9 mouse cellular contexts compared by ENCODE assay signal in genomic region chr5:140889539-140889938, GRCm38 (mm10). TPM values are rescaled to one million over a fixed set of nuclear protein-coding genes. Genes with fewer than 3 reads are reported as not detected.
A peak's percentile ranks its signal among the peaks of the same experiment; 100 is the strongest.
DNase-seq lines count a peak whose midpoint lies in the region; ATAC-seq and TF ChIP-seq lines count a peak whose summit lies in the region.
"Had no signal": no experiment of that assay in that cellular context is flagged by ENCODE, and none has a peak within 500 bp of the region (broad histone marks: within the 10 kb centered on the region; RNA-seq: fewer than 3 reads in every experiment).

No protein-coding gene starts in this region.

- no peak overlapping the region for H3K4me2 ChIP-seq in embryonic facial prominence, embryonic 15.5 days (replicated peaks)
- H3K4me2 ChIP-seq: hindbrain, embryonic 15.5 days had no signal

- H3K36me3 ChIP-seq in embryonic facial prominence, embryonic 15.5 days, result no peaks in the 10 kb centered on the region
- H3K36me3 ChIP-seq in thymus, adult 2 months (ENCODE audit: control insufficient read depth, insufficient read depth, low read length), result peaks cover 11% of the 10 kb centered on the region
- H3K36me3 ChIP-seq: hindbrain, embryonic 15.5 days had no signal

- no peak overlapping the region for H3K27ac ChIP-seq in embryonic facial prominence, embryonic 15.5 days (replicated peaks)
- peak overlapping the region; percentile 45; the same call in 1 of the 2 replicates for H3K27ac ChIP-seq in thymus, adult 2 months (ENCODE audit: control insufficient read depth, insufficient read depth, low read length)
- H3K27ac ChIP-seq: hindbrain, embryonic 15.5 days had no signal

- no peak for TF ChIP-seq POLR2A in thymus, adult 2 months (IDR thresholded peaks at IDR 0.05; ENCODE audit: control insufficient read depth, extremely low read depth, insufficient read depth, low read length, poor library complexity)

- DNase-seq in cerebellum, postnatal 14 days, result peak; percentile 38 to 68
- DNase-seq in ovary, postnatal 36 days (ENCODE audit: low spot score), result peak; percentile 55
- no peak for DNase-seq in ovary, postnatal 10 days (ENCODE audit: low spot score)
- peak; percentile 48 to 79 for DNase-seq in kidney, postnatal 36 days
- peak; percentile 72 for DNase-seq in thymus, adult 2 months

- H3K9me3 ChIP-seq in embryonic facial prominence, embryonic 15.5 days (replicated peaks), result no peaks in the 10 kb centered on the region
- H3K9me3 ChIP-seq: hindbrain, embryonic 15.5 days had no signal

- no peaks in the 10 kb centered on the region for H3K27me3 ChIP-seq in embryonic facial prominence, embryonic 15.5 days
- H3K27me3 ChIP-seq in thymus, adult 2 months (ENCODE audit: control insufficient read depth, insufficient read depth, low read length), result no peaks in the 10 kb centered on the region
- H3K27me3 ChIP-seq: hindbrain, embryonic 15.5 days had no signal

- no peak overlapping the region for H3K4me3 ChIP-seq in embryonic facial prominence, embryonic 15.5 days (replicated peaks)
- H3K4me3 ChIP-seq in thymus, adult 2 months (ENCODE audit: control insufficient read depth, insufficient read depth, low read length), result no peak overlapping the region
- H3K4me3 ChIP-seq: hindbrain, embryonic 15.5 days had no signal

- TF ChIP-seq CTCF in thymus, adult 2 months (IDR thresholded peaks at IDR 0.05; ENCODE audit: borderline replicate concordance, control insufficient read depth, extremely low read depth, insufficient read depth, low read length, poor library complexity), result peak; percentile 70; the same call in 1 of the 2 replicates

- WGBS in embryonic facial prominence, embryonic 15.5 days, result 43% methylated on average over 8 of the region's 8 CpGs
- 47% methylated on average over 8 of the region's 8 CpGs for WGBS in thymus, adult 2 months

- H3K9ac ChIP-seq in embryonic facial prominence, embryonic 15.5 days, result no peak overlapping the region
- H3K9ac ChIP-seq: hindbrain, embryonic 15.5 days had no signal

- ATAC-seq in cerebellum, adult (ENCODE audit: insufficient number of reproducible peaks, low FRiP score, low TSS enrichment), result no peak
- peak; percentile 45 for ATAC-seq in embryonic facial prominence, embryonic 15.5 days (ENCODE audit: insufficient number of reproducible peaks, low FRiP score, low TSS enrichment, low read depth)
- ATAC-seq in megakaryocyte-erythroid progenitor cell, adult 5-6 weeks (replicated peaks; ENCODE audit: low FRiP score, low TSS enrichment, poor library complexity, severe bottlenecking), result peak; percentile 80

- peaks cover 25% of the 10 kb centered on the region for H3K4me1 ChIP-seq in embryonic facial prominence, embryonic 15.5 days
- peaks cover 27% of the 10 kb centered on the region for H3K4me1 ChIP-seq in thymus, adult 2 months (replicated peaks; ENCODE audit: control insufficient read depth, insufficient read depth, low read length)

RNA-seq across cellular contexts. Expression of gene Gna12, which starts 59.3 kb away (rescaled TPM):
- polyA plus RNA-seq in embryonic facial prominence, embryonic 15.5 days (2015; fragmentation: Nextera tagmentation; extraction: Ambion mirVana), result 24.6 and 35.3 TPM in 2 replicates
- total RNA-seq in megakaryocyte-erythroid progenitor cell, adult 5-6 weeks (2014; fragmentation: Nextera tagmentation), result 54.8 and 74.3 TPM in 2 replicates
- total RNA-seq in megakaryocyte-erythroid progenitor cell, adult 5-6 weeks (2017), result 27.8 and 37.6 TPM in 2 replicates
- polyA plus RNA-seq in thymus, adult 2 months (2012; rRNA removed), result 68.1 and 69.0 TPM in 2 replicates
